Mouse (Mus musculus) telencephalon, adult 2 months (tissue): ENCODE data around the gene Clec12b.
"Not testable (repeated sequence)": the region's sequence is repeated elsewhere in the genome, so short reads cannot be mapped to it uniquely, and the experiment has no call there.

Experiments used
- DNase-seq: peaks from one replicate; pipeline ENCODE4 v3.0.0-alpha.2; 2011; ENCODE audit warnings: low read depth, low spot score

Clec12b gene

DNA sequence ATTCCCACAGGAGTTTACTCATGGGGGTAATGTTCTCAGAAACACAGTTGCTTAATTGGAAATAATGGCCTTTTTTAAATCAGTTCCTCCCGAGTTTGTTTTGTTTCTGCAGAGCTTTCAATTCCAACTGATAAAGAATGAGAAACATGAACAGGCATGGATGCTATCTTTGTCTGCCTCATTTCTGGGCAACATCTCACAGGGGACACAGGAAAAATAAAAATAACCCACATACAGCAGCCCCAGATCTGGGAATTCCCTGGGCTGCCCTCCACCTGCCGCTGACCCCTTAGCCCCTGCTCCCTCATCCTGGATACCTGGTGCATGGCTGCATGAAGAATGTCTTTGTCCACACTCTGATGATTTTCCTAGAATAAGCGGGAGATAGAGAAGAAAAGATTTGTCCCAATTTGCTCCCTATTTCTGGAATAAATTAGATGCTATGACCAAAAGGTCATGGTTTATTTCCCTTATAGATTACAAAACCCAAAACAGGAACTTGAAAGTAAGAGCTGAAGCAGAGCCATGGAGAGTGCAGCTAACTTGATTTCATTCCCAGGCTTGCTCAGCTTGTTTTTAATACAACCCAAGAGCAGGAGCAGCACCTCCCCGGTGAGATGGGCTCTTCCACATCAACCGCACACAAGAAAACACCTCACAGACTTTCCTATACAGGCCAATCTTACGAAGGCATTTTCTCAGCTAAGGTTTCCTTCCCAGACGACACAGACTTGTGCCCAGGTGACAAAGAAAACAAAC, 16.1 kb downstream of the Clec12b start:
- DNase-seq, result no peak

DNA sequence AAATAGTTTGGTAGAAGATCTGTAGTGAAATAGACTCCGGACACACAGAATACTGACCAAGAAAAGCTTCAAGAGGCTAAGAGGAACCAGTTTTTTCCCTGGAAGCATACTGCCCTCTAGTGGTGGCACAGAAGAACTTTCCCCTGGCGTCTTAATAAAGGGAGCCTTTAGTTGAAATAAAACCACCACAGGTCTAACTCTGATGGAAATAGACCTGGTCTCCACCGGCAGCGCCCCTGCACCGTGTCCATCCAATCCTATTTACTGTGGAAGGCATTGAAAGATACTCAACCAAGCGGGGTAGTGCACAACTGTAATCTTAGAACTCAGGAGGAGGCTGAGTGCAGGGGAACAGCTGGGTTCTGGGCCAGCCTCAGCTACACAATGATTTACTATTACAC, 19.7 kb downstream of the Clec12b start:
- DNase-seq, result peak; percentile 44

DNA sequence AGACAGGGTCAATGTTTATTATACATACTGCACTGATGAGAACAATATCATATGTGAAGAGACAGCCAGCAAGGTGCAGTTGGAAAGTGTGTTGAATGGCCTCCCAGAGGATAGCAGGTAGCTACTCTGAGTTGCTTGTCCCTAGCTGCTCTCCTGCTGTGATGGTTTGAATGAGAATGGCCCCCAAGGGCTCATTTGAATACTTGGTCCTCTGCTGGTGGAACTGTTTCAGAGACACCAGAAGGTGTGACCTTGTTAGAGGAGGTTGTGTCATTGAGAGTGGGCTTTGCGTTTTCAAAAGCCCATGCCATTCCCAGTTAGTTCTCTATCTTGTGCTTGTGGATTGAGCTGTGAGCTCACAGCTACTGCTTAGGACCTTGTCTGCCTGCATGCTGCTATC, 21.7 kb downstream of the Clec12b start:
- DNase-seq, result no peak

DNA sequence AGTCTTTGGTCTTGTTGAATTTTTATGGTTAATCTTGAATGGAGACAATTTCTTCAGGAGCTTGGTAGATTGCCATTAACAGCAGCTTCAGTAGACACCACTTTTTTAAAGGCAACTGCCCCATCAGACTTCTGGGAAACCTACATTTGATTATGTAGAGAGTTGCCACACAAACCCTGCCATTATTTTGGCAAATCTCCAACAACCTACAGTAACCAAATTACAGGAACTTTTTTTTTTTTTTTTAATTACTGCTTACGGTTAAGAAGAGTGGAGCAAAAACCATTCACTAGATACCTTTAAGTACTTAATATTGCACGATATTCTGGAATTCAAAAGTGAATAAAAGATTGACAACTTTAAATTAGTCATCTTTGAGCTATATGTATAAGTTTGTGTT, 26.2 kb downstream of the Clec12b start:
- DNase-seq, result no peak

DNA sequence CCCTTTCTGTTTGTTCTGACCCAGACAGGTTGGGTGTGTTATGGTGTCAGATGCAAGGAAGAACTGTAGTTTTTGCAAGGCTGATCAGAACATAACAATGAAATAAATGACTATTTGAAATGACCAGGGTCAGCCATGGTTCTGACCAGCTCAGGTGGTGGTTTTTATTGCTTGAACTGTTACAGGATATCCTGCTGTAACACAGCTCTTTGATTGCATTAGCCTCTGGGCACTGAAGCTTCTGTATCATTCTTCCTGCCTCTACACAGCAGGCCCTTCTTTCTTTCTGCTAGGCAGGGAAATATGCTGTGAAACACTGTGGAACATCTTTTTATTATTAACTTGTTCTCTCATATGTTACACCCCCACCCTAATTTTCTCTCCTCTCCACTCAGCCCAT, 29.2 kb downstream of the Clec12b start:
- DNase-seq, result no peak

DNA sequence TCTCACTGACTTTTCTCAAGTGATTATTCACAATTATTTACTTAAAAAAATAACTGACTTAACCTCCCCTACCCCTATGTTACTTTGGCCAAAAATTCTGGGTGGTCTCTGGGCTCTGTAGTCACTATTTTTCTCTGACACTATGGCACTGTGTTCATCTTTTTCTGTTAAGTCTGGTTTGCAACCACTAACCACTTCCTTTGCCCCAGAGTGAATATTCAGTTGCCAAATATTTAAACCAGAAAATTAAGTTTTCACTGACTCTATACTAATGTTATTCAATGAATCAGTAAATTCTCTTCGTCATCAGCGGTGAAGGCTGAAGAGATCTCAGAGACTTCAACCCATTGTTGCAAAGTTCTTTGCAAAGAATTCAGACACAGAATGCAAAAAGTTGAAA, 29.9 kb downstream of the Clec12b start:
- DNase-seq, result no peak

DNA sequence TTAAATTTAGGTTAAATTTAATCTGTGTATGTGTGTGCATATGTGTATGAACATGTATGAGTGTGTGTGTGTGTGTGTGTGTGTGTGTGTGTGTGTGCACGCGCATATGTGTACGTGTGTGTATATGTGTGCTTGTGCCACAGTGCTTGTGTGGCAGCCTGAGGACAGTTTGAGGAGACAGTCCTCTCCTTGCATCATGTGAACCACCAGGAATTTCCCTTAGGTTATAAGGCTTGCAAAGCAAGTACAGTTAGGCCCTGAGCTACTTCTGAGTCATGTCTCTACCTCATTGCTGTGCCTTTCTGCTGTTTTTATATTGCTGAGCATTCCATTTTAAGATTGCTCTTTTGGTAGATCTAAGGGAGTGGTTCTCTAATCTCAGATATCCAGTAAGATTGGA, 34.6 kb downstream of the Clec12b start:
- DNase-seq, result no peak

DNA sequence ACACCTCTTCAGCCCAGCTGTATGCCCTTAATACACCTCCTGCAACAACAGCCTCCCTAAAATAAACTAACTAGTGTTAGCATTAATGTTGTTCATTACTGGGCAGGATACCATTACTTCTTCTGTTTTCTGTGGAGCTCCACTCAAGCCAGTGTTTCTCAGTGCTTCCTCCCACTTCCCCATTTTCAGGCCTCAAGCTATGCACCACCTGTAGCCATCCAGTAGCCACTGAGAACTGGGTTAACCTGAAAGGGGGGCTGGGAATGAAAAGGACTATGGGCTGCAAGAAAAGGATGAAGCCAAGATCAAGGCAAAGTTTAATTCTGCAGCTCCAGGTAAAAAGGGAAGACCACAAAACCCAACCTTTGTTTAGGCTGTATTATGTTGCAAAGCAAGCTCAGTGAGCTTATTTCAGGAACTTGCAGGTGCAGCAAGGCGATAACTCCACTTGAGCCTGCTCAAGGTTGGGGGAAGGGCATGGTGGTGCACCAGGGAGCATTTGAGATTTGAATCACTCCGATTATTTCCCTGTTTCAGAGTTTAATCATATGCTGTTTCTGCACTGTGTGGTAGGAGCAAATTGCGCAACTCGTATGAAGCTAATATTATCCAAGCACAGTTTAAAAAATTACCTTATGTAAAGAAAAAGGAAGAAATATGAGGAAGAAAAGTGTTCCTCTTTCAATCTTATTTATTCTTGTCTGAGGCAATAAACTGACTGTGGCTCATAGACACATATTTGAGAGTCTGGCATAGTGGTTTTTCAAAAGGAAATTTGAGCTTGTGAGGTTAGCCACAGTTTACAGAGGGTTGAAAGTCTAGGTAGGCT, 35.9 kb downstream of the Clec12b start:
- DNase-seq, result no peak

DNA sequence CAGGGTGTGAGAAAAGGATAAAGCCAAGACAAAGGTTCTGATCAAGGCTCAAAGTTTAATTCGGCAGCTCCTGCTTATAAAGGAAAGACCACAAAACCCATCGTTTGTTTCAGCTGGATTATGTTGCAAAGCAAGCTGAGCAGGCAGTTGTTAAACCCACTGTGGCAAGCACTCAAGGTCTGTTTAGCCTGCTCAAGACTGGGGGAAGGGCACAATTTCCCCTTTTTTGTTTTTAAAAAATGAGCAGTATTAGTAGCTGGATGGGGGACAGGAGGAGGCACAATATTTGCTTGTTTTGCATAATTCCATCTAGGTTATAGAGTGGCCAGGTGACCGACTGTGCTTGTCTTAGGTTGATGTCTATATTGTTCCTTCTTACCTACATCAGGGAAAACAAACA, 41.3 kb downstream of the Clec12b start:
- no peak for DNase-seq

DNA sequence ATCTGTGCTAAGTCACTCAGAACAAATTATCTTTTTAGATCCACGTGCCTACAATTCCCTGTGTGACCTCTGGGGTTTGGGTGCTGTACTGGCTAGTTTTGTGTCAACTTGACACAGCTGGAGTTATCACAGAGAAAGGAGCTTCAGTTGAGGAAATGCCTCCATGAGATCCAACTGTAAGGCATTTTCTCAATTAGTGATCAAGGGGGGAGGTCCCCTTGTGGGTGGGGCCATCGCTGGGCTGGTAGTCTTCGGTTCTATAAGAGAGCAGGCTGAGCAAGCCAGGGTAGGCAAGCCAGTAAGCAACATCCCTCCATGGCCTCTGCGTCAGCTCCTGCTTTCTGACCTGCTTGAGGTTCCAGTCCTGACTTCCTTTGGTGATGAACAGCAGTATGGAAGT, 43.3 kb downstream of the Clec12b start, which contains the start of gene Clec12a:
Gene Clec12a, plus strand, starts transcription at position 301 of the 400 bp plus-strand sequence.
- DNase-seq, result not testable (repeated sequence)

DNA sequence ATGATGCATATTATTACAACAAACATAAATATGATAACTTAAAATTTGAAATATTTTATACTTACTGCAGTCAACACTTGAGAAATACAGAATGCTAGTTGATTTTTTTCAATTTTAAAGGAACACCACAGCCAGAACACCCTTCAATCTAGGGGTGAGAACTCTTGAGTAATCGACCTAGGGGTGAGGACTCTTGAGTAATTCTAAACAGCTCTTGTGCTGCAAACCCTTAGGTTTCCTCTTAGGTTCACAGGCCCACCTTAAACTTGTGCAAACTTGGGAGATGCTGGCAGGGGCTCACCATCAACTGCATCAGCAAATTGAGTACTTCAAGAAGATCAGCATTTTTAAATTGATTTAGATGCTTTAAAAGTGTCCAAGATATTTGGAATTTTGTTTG, 47.9 kb downstream of the Clec12b start:
- no peak for DNase-seq

DNA sequence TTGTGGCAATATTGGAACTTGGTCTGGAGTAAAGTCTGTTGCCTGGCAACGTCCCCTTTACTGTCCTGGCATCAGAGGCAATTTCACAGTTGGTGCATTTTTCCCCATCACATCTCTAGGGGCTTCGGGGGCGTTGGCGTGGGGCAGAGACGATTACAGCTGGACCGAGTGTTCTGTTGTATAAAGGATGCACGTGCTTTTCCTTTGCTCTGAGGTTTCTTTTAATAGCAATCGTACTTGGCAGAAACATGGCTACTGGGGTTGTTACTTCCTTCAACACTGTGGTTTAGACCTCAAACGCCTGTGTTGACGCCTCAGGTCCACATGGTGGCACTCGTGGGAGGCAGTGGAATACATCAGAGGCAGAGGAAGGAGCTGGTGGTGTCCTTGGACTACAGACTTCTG, 52.0 kb downstream of the Clec12b start:
- DNase-seq, result peak; percentile 62

DNA sequence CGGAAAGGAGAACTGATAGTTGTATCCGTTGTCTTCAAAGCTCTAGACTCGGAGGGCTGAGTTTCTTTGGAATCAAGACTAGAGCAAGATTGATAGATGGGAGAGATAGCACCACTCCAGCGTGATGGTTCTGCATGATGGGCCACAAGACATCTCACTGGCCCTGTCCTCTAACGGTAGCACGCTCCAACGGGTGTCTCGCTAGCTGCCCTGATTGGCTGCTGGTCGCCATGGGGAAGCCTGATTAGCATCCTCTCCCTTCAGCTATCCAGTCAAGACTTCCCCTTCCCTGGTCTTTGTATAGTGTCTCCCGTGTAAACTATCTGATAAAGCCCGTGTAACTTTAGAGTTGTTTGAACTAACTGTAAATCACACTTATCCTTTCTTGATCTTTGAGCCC, 54.1 kb downstream of the Clec12b start, which contains the start of gene 4922502D21Rik:
Gene 4922502D21Rik, minus strand, starts transcription at position 187 of the 400 bp plus-strand sequence.
- no peak for DNase-seq

DNA sequence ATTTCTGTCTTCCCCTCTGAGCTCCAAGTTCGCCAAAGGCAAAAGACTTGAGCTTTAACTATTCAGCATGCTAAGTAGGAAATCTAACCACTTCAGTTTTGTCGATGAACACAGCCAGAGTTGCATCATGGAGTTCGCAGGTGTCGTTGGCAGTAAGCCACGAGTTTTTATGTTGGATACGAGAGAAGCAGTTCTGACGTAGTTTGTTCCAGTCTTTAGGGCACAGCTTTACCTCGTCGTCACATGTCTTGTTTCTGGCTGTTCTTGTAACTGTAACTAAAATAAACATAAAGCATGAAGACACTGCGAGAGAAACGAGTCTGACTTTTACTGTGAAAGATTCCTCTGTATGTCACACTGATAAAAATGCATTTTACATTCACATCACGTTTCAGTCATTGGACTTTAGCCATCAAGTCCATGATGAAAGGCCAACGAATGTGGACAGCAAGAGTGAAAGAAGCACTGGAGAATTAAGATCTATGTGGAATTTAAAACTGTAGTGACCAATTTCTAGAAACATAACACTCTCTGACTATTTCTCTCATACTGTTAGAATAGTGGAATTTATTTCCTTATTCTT, 59.0 kb downstream of the Clec12b start:
- DNase-seq, result no peak

DNA sequence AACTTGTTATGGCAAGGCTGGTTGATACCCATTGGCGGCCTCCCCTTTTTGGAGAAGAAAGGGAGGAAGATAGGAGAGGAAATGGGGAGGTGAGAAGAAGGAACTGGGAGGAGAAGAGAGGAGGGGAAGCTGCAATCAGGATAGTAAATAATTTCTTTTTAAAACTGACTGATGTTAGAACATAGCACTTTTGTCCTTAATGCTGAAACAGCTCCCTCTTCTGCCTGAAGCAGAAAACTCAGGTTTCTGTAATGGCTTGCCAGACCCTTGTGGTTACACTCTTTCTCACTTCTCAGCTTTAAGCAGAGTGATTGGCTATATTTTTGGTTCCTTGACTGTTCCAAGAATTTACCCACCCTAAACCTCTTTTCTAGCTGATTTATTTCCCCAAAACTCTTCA, 59.7 kb downstream of the Clec12b start:
- no peak for DNase-seq
